Mouse (Mus musculus) small intestine, adult 2 months (tissue): ENCODE results near the gene Gdap1l1.

Experiments
- CTCF ChIP-seq: fragments of 200-500 bp; IDR thresholded peaks from 2 replicates; pipeline ENCODE4 v1.5.1; 2012; ENCODE audit warnings: low read depth, mild to moderate bottlenecking, control low read depth, inconsistent platforms, low read length, moderate library complexity, mixed read lengths; ENCODE audit not compliant: insufficient replicate concordance, insufficient read length; ENCODE audit errors: extremely low read depth
- POLR2A ChIP-seq: fragments of 200-500 bp; IDR thresholded peaks from 2 replicates; pipeline ENCODE4 v1.6.1; 2012; ENCODE audit warnings: low read depth, mild to moderate bottlenecking, control low read depth, inconsistent platforms, low read length, moderate library complexity

DNA sequence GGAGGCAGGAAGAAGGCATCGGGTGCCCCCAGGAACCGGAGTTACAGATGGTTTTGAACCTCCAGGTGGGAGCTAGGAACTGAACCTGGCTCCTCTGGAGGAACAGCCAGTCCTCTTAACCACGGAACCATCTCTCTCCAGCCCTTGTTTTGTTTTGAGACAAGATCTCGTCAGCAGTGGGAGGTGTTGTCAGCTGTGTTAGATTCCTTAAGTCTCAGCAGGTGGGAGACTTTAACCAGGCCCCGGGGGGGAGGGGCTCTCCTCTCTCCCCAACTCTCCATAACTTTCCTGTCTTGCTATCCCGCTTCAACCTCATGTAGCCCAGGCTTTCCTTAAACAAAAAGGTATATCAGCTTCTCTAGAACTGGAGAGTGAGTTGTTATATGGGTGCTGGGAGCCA is 56.2 kb downstream of the Gdap1l1 start:
- TF ChIP-seq CTCF (no peak), POLR2A (no peak)
